Mouse (Mus musculus) C2C12 (cell line): ENCODE measurements at regions not wholly inside any gene's neighbourhood (a gene's known extent, or its start where the extent isn't known, plus 50 kb on each side); places are given as distances from the start of the nearest gene placed in this dataset.

Experiments used
- CTCF ChIP-seq: IDR thresholded peaks from one replicate; pipeline ENCODE4 v1.5.1; 2011; ENCODE audit not compliant: control insufficient read depth, insufficient read depth, insufficient read length
- MAX ChIP-seq: IDR thresholded peaks from one replicate; pipeline ENCODE4 v1.6.1; 2011; ENCODE audit warnings: mild to moderate bottlenecking, control low read depth
- MYOD1 ChIP-seq: IDR thresholded peaks from one replicate; pipeline ENCODE4 v1.6.1; 2011; ENCODE audit warnings: low read depth; ENCODE audit not compliant: control insufficient read depth, insufficient read length
- MYOG ChIP-seq: IDR thresholded peaks from one replicate; pipeline ENCODE4 v1.6.1; 2011; ENCODE audit not compliant: control insufficient read depth, insufficient read length; ENCODE audit errors: extremely low read depth
- USF1 ChIP-seq: IDR thresholded peaks from one replicate; pipeline ENCODE4 v1.6.1; 2011; ENCODE audit warnings: low read depth, mild to moderate bottlenecking, control low read depth, moderate library complexity

DNA sequence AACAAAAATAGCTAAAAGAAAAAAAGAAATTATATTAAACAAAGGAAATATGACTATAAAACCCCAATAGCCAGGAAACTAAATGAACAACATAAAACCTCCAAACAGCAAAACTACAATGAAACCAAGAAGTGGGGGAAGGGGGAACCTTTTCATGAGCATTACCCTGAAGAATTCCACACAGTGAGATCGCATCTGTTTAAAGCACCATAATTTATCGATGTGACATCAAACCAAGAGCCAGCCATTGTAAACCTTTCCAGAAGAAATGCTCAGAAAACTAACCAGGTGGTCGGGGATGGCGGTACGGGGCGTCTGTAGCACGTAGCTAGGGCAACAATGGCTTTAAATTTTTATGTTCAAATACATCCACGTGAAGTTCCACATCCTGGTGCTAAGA, 214.8 kb upstream of the Spred2 start:
- TF ChIP-seq CTCF (no peak), USF1 (no peak), MYOD1 (no peak), MAX (no peak), MYOG (no peak)
